14 mouse cellular contexts compared by ENCODE assay signal in genomic region chr6:149173831-149174625, GRCm38 (mm10). TPM values are rescaled to one million over a fixed set of nuclear protein-coding genes. Genes with fewer than 3 reads are reported as not detected.
DNase-seq lines count a peak whose midpoint lies in the region; ATAC-seq and TF ChIP-seq lines count a peak whose summit lies in the region.
"Had no signal": no experiment of that assay in that cellular context is flagged by ENCODE, and none has a peak within 500 bp of the region (broad histone marks: within the 10 kb centered on the region; RNA-seq: fewer than 3 reads in every experiment).

No protein-coding gene starts in this region.

- H3K4me1 ChIP-seq in liver, embryonic 12.5 days: peaks cover 4% of the 10 kb centered on the region
- H3K4me1 ChIP-seq in intestine, embryonic 16.5 days (ENCODE audit: control insufficient read depth, insufficient read depth, low read length): no peaks in the 10 kb centered on the region; the same call in 1 of the 2 replicates
- H3K4me1 ChIP-seq: hindbrain, embryonic 10.5 days had no signal

- H3K36me3 ChIP-seq in liver, embryonic 12.5 days: peaks cover 36% of the 10 kb centered on the region
- peaks cover 19% of the 10 kb centered on the region for H3K36me3 ChIP-seq in intestine, embryonic 16.5 days (ENCODE audit: control insufficient read depth, insufficient read depth, low read length)

- WGBS in liver, embryonic 12.5 days (ENCODE audit: insufficient replicate concordance): 60% methylated on average over 4 of the region's 4 CpGs
- WGBS in intestine, embryonic 16.5 days: 43% methylated on average over 4 of the region's 4 CpGs

- no peak for TF ChIP-seq POLR2A in brain, embryonic 14.5 days (IDR thresholded peaks at IDR 0.05; ENCODE audit: borderline replicate concordance, extremely low read depth, insufficient read depth, insufficient read length, poor library complexity, severe bottlenecking)

- 0 out of 2 replicates have a peak overlapping the region, but pooled peaks have one; percentile 13 for H3K27ac ChIP-seq in liver, embryonic 12.5 days
- peak overlapping the region; percentile 53 for H3K27ac ChIP-seq in intestine, embryonic 16.5 days (ENCODE audit: low read length)
- no peak overlapping the region for H3K27ac ChIP-seq in layer of hippocampus, adult 2 months
- H3K27ac ChIP-seq: hindbrain, embryonic 10.5 days; liver, embryonic 15.5 days had no signal

- no peak for TF ChIP-seq CTCF in brain, embryonic 14.5 days (IDR thresholded peaks at IDR 0.05; ENCODE audit: borderline replicate concordance, extremely low read depth, insufficient read depth, insufficient read length)
- TF ChIP-seq CTCF in layer of hippocampus, adult 2 months (conservative IDR thresholded peaks at IDR 0.05): no peak

- peak; percentile 15 for DNase-seq in embryo, embryonic 10.5 days (ENCODE audit: low spot score)
- no peak for DNase-seq in embryo, embryonic 10 days (ENCODE audit: low spot score)
- no peak for DNase-seq in liver
- peak; percentile 9 for DNase-seq in brain, embryonic 14.5 days (ENCODE audit: low read depth)
- no peak for DNase-seq in layer of hippocampus, adult 2 months (ENCODE audit: low spot score in 2 of 2)
- no peak for DNase-seq in right cerebral cortex, postnatal 4 days
- DNase-seq: layer of hippocampus, postnatal 36 days; right cerebral cortex, adult 18-20 months had no signal

- no peaks in the 10 kb centered on the region for H3K9me3 ChIP-seq in liver, embryonic 12.5 days (replicated peaks)
- peaks cover 3% of the 10 kb centered on the region; the same call in 1 of the 2 replicates for H3K9me3 ChIP-seq in intestine, embryonic 16.5 days (ENCODE audit: control insufficient read depth, low read length)
- H3K9me3 ChIP-seq: liver, embryonic 15.5 days had no signal

- no peak for ATAC-seq in liver, embryonic 12.5 days
- peak; percentile 65 for ATAC-seq in intestine, embryonic 16.5 days
- ATAC-seq: forebrain, embryonic 14.5 days had no signal

- H3K9ac ChIP-seq in liver, embryonic 12.5 days: no peak overlapping the region
- no peak overlapping the region for H3K9ac ChIP-seq in intestine, embryonic 16.5 days (ENCODE audit: low read depth, low read length)
- H3K9ac ChIP-seq: liver, embryonic 15.5 days had no signal

- H3K27me3 ChIP-seq in liver, embryonic 12.5 days (replicated peaks): no peaks in the 10 kb centered on the region
- no peaks in the 10 kb centered on the region for H3K27me3 ChIP-seq in intestine, embryonic 16.5 days (replicated peaks; ENCODE audit: control insufficient read depth, insufficient read depth, low read length)
- H3K27me3 ChIP-seq: liver, embryonic 15.5 days had no signal

- no peak overlapping the region for H3K4me2 ChIP-seq in liver, embryonic 12.5 days
- H3K4me2 ChIP-seq in intestine, embryonic 16.5 days (ENCODE audit: low read depth, low read length): no peak overlapping the region
- H3K4me2 ChIP-seq: liver, embryonic 15.5 days had no signal

- H3K4me3 ChIP-seq in liver, embryonic 12.5 days: no peak overlapping the region
- H3K4me3 ChIP-seq in intestine, embryonic 16.5 days (ENCODE audit: low read length): no peak overlapping the region
- no peak overlapping the region for H3K4me3 ChIP-seq in layer of hippocampus, adult 2 months
- H3K4me3 ChIP-seq: hindbrain, embryonic 10.5 days; liver, embryonic 15.5 days had no signal

RNA-seq across cellular contexts. Expression of gene Amn1, which starts 14.5 kb away (rescaled TPM):
- polyA plus RNA-seq in liver, embryonic 12.5 days (2016; fragmentation: Nextera tagmentation; extraction: Ambion mirVana): 8.6 and 9.2 TPM in 2 replicates
- polyA plus RNA-seq in brain, embryonic 14.5 days (2012; rRNA removed): 65.0 and 88.5 TPM in 2 replicates
- polyA plus RNA-seq in intestine, embryonic 16.5 days (2015; fragmentation: Nextera tagmentation; extraction: Ambion mirVana): 20.4 and 21.7 TPM in 2 replicates
- 10 to 100 TPM; 30.9 to 31.6 TPM for total RNA-seq in layer of hippocampus, adult 2 months (2021)

RNA-seq across cellular contexts. Expression of gene Etfbkmt, which starts 34.4 kb away (rescaled TPM):
- polyA plus RNA-seq in liver, embryonic 12.5 days (2016; fragmentation: Nextera tagmentation; extraction: Ambion mirVana): 11.8 and 12.0 TPM in 2 replicates
- polyA plus RNA-seq in brain, embryonic 14.5 days (2012; rRNA removed): 5.3 and 6.4 TPM in 2 replicates
- polyA plus RNA-seq in intestine, embryonic 16.5 days (2015; fragmentation: Nextera tagmentation; extraction: Ambion mirVana): 16.1 and 17.1 TPM in 2 replicates
- total RNA-seq in layer of hippocampus, adult 2 months (2021): 1 to 10 TPM; 2.8 to 2.9 TPM

RNA-seq across cellular contexts. Expression of gene Gm10203, which starts 44.1 kb away (rescaled TPM):
- polyA plus RNA-seq in liver, embryonic 12.5 days (2016; fragmentation: Nextera tagmentation; extraction: Ambion mirVana): not detected in 2 replicates
- polyA plus RNA-seq in brain, embryonic 14.5 days (2012; rRNA removed): not detected in 2 replicates
- not detected in 2 replicates for polyA plus RNA-seq in intestine, embryonic 16.5 days (2015; fragmentation: Nextera tagmentation; extraction: Ambion mirVana)
- total RNA-seq in layer of hippocampus, adult 2 months (2021): not detected
- total RNA-seq: layer of hippocampus, postnatal 36 days had no signal
- polyA plus RNA-seq: forebrain, embryonic 14.5 days; hindbrain, embryonic 10.5 days; liver, embryonic 15.5 days; thymus, postnatal 0 days had no signal

Comparison
In these comparisons a context has a peak if more than half of its experiments do, and no peak if none do; other contexts are left out.
1. DNase-seq: peak in embryo, embryonic 10.5 days (single experiment) and brain, embryonic 14.5 days (single experiment); none in embryo, embryonic 10 days (single experiment), liver (single experiment), layer of hippocampus, adult 2 months (0 of 2) and right cerebral cortex, postnatal 4 days (single experiment).